Mouse (Mus musculus) spleen, embryonic (tissue): ENCODE results near the gene Spag7.

Experiments
- CTCF ChIA-PET: fragments of 350-600 bp; sonication (Branson Sonifier 250); formaldehyde crosslinking; loops from one replicate; lab custom pipeline; 2022; lab: Charles Lee

Spag7 gene

GRCm38 (mm10) chr11:70681897-70682581 lies 12.8 kb upstream of the Spag7 start:
- CTCF ChIA-PET: interaction anchor here (0.6 kb wide), 1 partner anchor 16 kb away, joined by 4 read pairs; no protein-coding TSS in a partner anchor

GRCm38 (mm10) chr11:70681170-70681569 lies 12.0 kb upstream of the Spag7 start:
- CTCF ChIA-PET: interaction anchor here (0.9 kb wide), 1 partner anchor 13 kb away, joined by 4 read pairs; no protein-coding TSS in a partner anchor

GRCm38 (mm10) chr11:70679894-70680293 lies 10.7 kb upstream of the Spag7 start:
- CTCF ChIA-PET: interaction anchor here (0.6 to 0.9 kb wide), 5 partner anchors 14 to 1435 kb away, joined by 4 to 25 read pairs (median 5); no protein-coding TSS in a partner anchor

- CTCF ChIA-PET: interaction anchor here (0.6 kb wide), 1 partner anchor 86 kb away, joined by 4 read pairs; no protein-coding TSS in a partner anchor
These were observed 10.1 kb upstream of the Spag7 start for GRCm38 (mm10) chr11:70679361-70679760.

GRCm38 (mm10) chr11:70678576-70678975 lies 9.4 kb upstream of the Spag7 start:
- CTCF ChIA-PET: no interaction called here

GRCm38 (mm10) chr11:70678092-70678491 lies 8.9 kb upstream of the Spag7 start:
- CTCF ChIA-PET: no interaction called here

GRCm38 (mm10) chr11:70674501-70674900 lies 5.3 kb upstream of the Spag7 start:
- CTCF ChIA-PET: no interaction called here

- CTCF ChIA-PET: no interaction called here
These were observed 4.8 kb upstream of the Spag7 start for GRCm38 (mm10) chr11:70674014-70674413.

- CTCF ChIA-PET: interaction anchor here (0.6 to 0.9 kb wide), 3 partner anchors 19 to 193 kb away, joined by 3 to 6 read pairs (median 3); no protein-coding TSS in a partner anchor
These were observed 2.3 kb upstream of the Spag7 start for GRCm38 (mm10) chr11:70671333-70672047.

GRCm38 (mm10) chr11:70670483-70670882 lies 1.3 kb upstream of the Spag7 start:
- CTCF ChIA-PET: interaction anchor here (0.7 to 0.9 kb wide), 2 partner anchors 15 to 20 kb away, joined by 3 read pairs; no protein-coding TSS in a partner anchor

- CTCF ChIA-PET: interaction anchor here (0.7 kb wide), 1 partner anchor 14 kb away, joined by 3 read pairs; no protein-coding TSS in a partner anchor
These were observed 548 bp upstream of the Spag7 start for GRCm38 (mm10) chr11:70669582-70670345.

GRCm38 (mm10) chr11:70668335-70668770 lies 863 bp downstream of the Spag7 start:
- CTCF ChIA-PET: interaction anchor here (1.2 kb wide), 1 partner anchor 13 kb away, joined by 3 read pairs; no protein-coding TSS in a partner anchor

- CTCF ChIA-PET: interaction anchor here (0.9 to 1.2 kb wide), 2 partner anchors 12 to 32 kb away, joined by 3 read pairs; partner anchors contain the start of gene Inca1
These were observed 1.7 kb downstream of the Spag7 start for GRCm38 (mm10) chr11:70667271-70668150.

- CTCF ChIA-PET: interaction anchor here (0.9 kb wide), 1 partner anchor 33 kb away, joined by 3 read pairs; the partner anchor contains the start of gene Inca1
These were observed 2.5 kb downstream of the Spag7 start for GRCm38 (mm10) chr11:70666687-70667086.

GRCm38 (mm10) chr11:70664741-70665140 lies 4.5 kb downstream of the Spag7 start:
- CTCF ChIA-PET: interaction anchor here (0.7 kb wide), 1 partner anchor 12 kb away, joined by 3 read pairs; no protein-coding TSS in a partner anchor

GRCm38 (mm10) chr11:70663957-70664356 lies 5.3 kb downstream of the Spag7 start:
- CTCF ChIA-PET: interaction anchor here (0.7 kb wide), 1 partner anchor 13 kb away, joined by 3 read pairs; no protein-coding TSS in a partner anchor

GRCm38 (mm10) chr11:70663101-70663500 lies 6.1 kb downstream of the Spag7 start:
- CTCF ChIA-PET: interaction anchor here (0.6 kb wide), 1 partner anchor 1244 kb away, joined by 4 read pairs; no protein-coding TSS in a partner anchor

GRCm38 (mm10) chr11:70660571-70660970 lies 8.6 kb downstream of the Spag7 start:
- CTCF ChIA-PET: no interaction called here

- CTCF ChIA-PET: no interaction called here
These were observed 10.3 kb downstream of the Spag7 start for GRCm38 (mm10) chr11:70658942-70659341.

GRCm38 (mm10) chr11:70658521-70658920 lies 10.7 kb downstream of the Spag7 start:
- CTCF ChIA-PET: no interaction called here
